Mouse (Mus musculus) megakaryocyte, embryonic 14.5 days (primary cell): ENCODE data around the gene Gm38655. TPM values are rescaled to one million over a fixed set of nuclear protein-coding genes. Genes with fewer than 3 reads are reported as not detected.
A peak's percentile ranks its signal among the peaks of the same experiment; 100 is the strongest.
"Not testable (repeated sequence)": the region's sequence is repeated elsewhere in the genome, so short reads cannot be mapped to it uniquely, and the experiment has no call there.

ENCODE experiments used
- H3K27me3 ChIP-seq: replicated peaks from 2 replicates; pipeline ENCODE3; 2012; ENCODE audit warnings: inconsistent platforms
- H3K36me3 ChIP-seq: replicated peaks from 2 replicates; pipeline ENCODE3; 2012; ENCODE audit warnings: low read length, inconsistent platforms, mixed read lengths
- H3K4me1 ChIP-seq: 2 replicates; pipeline ENCODE4 v1.6.1; 2012; ENCODE audit warnings: inconsistent platforms
- H3K4me3 ChIP-seq: replicated peaks from 2 replicates; pipeline ENCODE3; 2012; ENCODE audit warnings: moderate library complexity, mild to moderate bottlenecking, inconsistent platforms
- H3K9me3 ChIP-seq: 2 replicates; pipeline ENCODE4 v1.6.1; 2012; ENCODE audit warnings: inconsistent platforms
- FLI1 ChIP-seq: IDR thresholded peaks from 2 replicates; pipeline ENCODE4 v1.6.1; 2012; ENCODE audit warnings: low read length, inconsistent platforms, mixed read lengths
- GATA1 ChIP-seq: IDR thresholded peaks from 3 replicates; pipeline ENCODE4 v1.6.1; 2012; ENCODE audit warnings: mixed read lengths, low read length, inconsistent platforms, borderline replicate concordance
- polyA plus RNA-seq: library from polyadenylated mRNA; stranded (reverse); fragments of >175 nt; gene quantifications from 2 replicates; pipeline ENCODE4 v1.2.3, GENCODE M21; 2012; ENCODE audit warnings: low replicate concordance; ENCODE audit not compliant: insufficient read depth

Gene Gm38655
- not detected in 2 replicates for polyA plus RNA-seq

DNA sequence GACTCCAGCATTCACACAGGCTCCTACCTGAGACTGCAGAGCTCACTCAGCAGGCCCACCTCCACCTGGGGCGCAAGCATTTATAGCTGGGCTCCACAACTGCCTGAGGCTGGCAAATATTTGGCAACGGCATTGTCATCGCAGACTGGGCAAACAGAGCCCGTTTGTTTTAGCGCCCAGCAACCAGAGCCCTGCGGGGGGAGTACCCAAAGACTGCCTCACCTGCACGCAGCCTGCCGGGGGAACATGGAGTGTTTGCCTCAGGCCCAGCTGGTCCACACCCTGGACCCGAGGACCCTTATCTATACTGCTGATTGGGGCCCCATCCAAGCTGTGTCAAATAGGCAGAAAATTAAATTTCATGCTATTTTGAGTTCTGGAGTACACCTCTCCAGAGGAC, at the start of gene Gm38655:
Gene Gm38655 (minus strand): TSS at position 61 of the 400 bp plus-strand sequence.
- Histone ChIP-seq H3K27me3 (peaks cover 83% of the 10 kb centered on the region), H3K4me1 (peaks cover 4% of the 10 kb centered on the region; the same call in 1 of the 2 replicates), H3K36me3 (no peaks in the 10 kb centered on the region), H3K4me3 (no peak within 1 kb of the TSS), H3K9me3 (no peaks in the 10 kb centered on the region)
- TF ChIP-seq GATA1 (no peak), FLI1 (no peak)

DNA sequence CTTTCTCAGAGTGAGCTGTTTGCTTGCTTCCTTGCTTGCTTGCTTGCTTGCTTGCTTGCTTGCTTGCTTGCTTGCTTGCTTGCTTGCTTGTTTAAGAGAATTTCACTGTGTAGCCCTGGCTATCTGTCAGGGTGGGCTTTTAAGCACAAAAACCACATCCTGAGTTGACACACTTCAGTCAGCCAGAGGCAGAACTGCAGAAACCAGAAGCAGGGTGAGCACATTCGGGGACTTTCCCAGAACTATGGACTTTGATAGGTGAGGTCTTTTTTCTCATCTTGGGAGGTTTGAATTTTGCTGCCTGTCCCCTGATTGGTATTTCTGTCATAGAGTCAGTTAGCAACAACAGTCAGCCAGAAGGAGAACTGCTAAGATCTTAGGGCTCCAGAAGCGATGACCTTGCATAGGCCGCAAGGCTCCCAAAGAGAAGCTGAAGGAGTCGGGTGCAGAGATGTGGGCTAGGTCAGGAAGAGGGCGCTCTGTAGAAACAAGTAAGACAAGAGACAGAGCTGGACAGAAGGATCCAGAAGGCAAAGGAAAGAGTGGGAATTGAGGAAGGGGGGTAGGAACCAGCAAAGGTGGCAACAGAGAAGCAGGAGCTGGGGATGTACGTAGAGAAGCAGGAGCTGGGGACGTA, 49.4 kb upstream of the Gm38655 start:
- Histone ChIP-seq H3K36me3 (peaks cover 73% of the 10 kb centered on the region), H3K9me3 (no peaks in the 10 kb centered on the region), H3K4me3 (peak overlapping the region; percentile 90), H3K4me1 (peaks cover 94% of the 10 kb centered on the region), H3K27me3 (no peaks in the 10 kb centered on the region)
- no peak for TF ChIP-seq FLI1
- TF ChIP-seq GATA1: no peak

DNA sequence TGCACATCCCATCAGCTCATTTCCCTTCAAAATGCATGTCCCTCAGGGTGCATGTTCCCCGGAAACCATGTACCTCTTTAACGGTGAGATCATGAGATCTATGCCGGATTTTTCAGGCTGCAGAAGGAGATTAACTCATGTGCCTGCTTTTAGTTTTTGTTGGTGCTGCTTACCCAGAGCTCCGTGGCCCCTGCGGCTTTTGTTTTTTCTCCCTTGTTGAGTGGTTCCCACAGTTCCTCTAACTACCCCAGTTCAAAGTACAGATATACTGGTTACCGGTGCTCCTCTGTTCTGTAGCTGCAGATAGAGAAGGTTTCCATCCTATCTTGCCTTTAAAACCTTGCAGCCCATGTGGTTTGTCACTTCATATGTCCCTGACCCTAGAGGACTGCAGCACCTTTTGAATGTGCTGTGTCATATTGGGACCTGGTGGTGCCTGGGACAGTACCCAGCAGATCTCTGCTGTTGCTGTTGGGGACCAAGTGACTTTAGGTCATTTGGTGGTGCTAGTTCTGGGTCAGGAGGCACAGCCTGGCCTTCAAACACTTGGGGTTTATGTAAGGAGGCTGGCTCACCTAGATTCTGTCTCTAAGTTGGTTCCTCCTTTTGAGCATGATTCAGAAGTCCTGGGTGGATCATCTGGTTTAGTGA, 47.8 kb upstream of the Gm38655 start:
- H3K36me3 ChIP-seq: peaks cover 73% of the 10 kb centered on the region
- H3K9me3 ChIP-seq: no peaks in the 10 kb centered on the region
- peak overlapping the region; percentile 90 for H3K4me3 ChIP-seq
- H3K27me3 ChIP-seq: no peaks in the 10 kb centered on the region
- TF ChIP-seq FLI1: no peak
- no peak for TF ChIP-seq GATA1
- peaks cover 95% of the 10 kb centered on the region for H3K4me1 ChIP-seq

- H3K27me3 ChIP-seq, H3K9me3 ChIP-seq: not testable (repeated sequence)
- H3K4me1 ChIP-seq: peaks cover 95% of the 10 kb centered on the region
- H3K4me3 ChIP-seq: peak overlapping the region; percentile 90
- H3K36me3 ChIP-seq: peaks cover 73% of the 10 kb centered on the region
These were observed 47.3 kb upstream of the Gm38655 start for GRCm38 (mm10) chr17:25222504-25222940.

DNA sequence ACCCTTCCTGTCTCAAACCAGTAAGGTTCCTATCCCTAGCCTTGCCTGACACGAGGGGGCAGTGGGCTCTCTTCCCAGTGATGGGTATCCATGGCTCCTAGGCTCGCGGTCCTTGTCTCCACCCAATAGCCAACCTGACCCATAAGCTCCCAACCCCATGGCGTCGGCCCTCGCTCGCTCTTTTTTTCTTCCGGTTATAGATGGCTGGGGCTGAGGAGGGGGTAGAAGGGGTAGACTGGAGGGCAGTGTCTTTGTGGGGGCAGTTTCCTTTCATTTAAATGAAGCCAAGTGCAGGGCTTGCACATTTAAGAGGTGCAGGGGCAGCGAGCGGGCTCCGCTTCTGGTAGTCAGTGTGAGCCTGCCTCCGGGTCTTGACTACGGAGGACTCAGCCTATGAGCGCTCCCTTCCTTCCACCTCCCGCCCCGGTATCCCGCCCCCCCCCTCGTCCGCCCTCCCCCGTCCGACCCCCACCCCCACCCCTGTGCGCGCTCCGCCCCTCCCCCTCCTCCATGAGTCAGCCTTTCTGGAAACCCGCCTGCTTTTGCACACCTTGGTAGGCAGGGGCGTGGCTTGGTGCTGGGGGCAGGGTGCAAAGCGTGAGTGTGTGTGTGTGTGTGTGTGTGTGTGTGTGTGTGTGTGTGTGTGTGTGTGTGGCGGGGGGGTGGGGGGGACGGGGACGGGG, 46.7 kb upstream of the Gm38655 start:
- H3K4me1 ChIP-seq: peaks cover 92% of the 10 kb centered on the region

GRCm38 (mm10) chr17:25220746-25221145, 45.5 kb upstream of the Gm38655 start:
- H3K4me1 ChIP-seq: peaks cover 86% of the 10 kb centered on the region
- TF ChIP-seq FLI1 (no peak), GATA1 (no peak)
- H3K4me3 ChIP-seq: peak overlapping the region; percentile 90
- H3K9me3 ChIP-seq: no peaks in the 10 kb centered on the region
- peaks cover 72% of the 10 kb centered on the region for H3K36me3 ChIP-seq
- H3K27me3 ChIP-seq: no peaks in the 10 kb centered on the region

More for the DNA sequence above, 46.7 kb upstream of the Gm38655 start:
- Histone ChIP-seq H3K4me3 (peak overlapping the region; percentile 90), H3K9me3 (no peaks in the 10 kb centered on the region), H3K36me3 (peaks cover 72% of the 10 kb centered on the region), H3K27me3 (no peaks in the 10 kb centered on the region)
- TF ChIP-seq GATA1 (no peak), FLI1 (no peak)

GRCm38 (mm10) chr17:25219492-25220295, 44.4 kb upstream of the Gm38655 start:
- peaks cover 82% of the 10 kb centered on the region for H3K4me1 ChIP-seq
- no peaks in the 10 kb centered on the region for H3K27me3 ChIP-seq
- TF ChIP-seq FLI1: no peak
- TF ChIP-seq GATA1: no peak
- H3K9me3 ChIP-seq: no peaks in the 10 kb centered on the region
- H3K4me3 ChIP-seq: peak overlapping the region; percentile 42
- peaks cover 75% of the 10 kb centered on the region for H3K36me3 ChIP-seq

DNA sequence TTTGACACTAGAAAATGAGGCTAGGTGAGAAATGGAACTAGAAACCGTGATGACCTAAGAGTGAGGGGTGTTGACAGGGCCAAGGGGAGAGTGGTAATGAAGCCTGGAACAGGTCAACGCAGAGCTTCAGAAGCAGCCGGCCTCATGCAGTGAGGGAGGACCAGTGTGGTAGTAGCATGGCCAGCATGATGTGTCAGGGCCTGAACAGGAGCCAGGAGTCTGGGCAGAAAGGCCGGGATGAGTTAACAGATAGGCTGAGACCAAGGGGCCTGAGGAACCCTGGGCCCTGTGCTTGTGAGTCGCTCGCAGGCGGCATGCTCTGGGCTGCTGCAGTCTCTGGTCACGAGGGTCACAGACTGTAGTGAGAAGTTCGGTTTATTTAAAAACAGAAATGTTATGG, 43.7 kb upstream of the Gm38655 start:
- H3K4me1 ChIP-seq: peaks cover 78% of the 10 kb centered on the region
- H3K4me3 ChIP-seq: peak overlapping the region; percentile 35
- TF ChIP-seq FLI1 (no peak), GATA1 (no peak)
- H3K36me3 ChIP-seq: peaks cover 78% of the 10 kb centered on the region
- no peaks in the 10 kb centered on the region for H3K9me3 ChIP-seq
- no peaks in the 10 kb centered on the region for H3K27me3 ChIP-seq

GRCm38 (mm10) chr17:25215431-25215830, 40.2 kb upstream of the Gm38655 start:
- TF ChIP-seq FLI1: no peak
- TF ChIP-seq GATA1: no peak
- no peaks in the 10 kb centered on the region for H3K9me3 ChIP-seq
- H3K27me3 ChIP-seq: no peaks in the 10 kb centered on the region
- peaks cover 57% of the 10 kb centered on the region for H3K4me1 ChIP-seq
- H3K36me3 ChIP-seq: peaks cover 98% of the 10 kb centered on the region
- no peak overlapping the region for H3K4me3 ChIP-seq

GRCm38 (mm10) chr17:25211705-25212104, 36.4 kb upstream of the Gm38655 start:
- peaks cover 99% of the 10 kb centered on the region for H3K36me3 ChIP-seq
- H3K4me3 ChIP-seq: no peak overlapping the region
- TF ChIP-seq FLI1 (no peak), GATA1 (no peak)
- peaks cover 30% of the 10 kb centered on the region for H3K4me1 ChIP-seq
- H3K27me3 ChIP-seq: no peaks in the 10 kb centered on the region
- H3K9me3 ChIP-seq: no peaks in the 10 kb centered on the region
